Comparison of ENCODE assay signal across 31 mouse cellular contexts in genomic region chr16:46768376-46768775, GRCm38 (mm10).
DNase-seq lines count a peak whose midpoint lies in the region; ATAC-seq and TF ChIP-seq lines count a peak whose summit lies in the region.
"Had no signal": no experiment of that assay in that cellular context is flagged by ENCODE, and none has a peak within 500 bp of the region (broad histone marks: within the 10 kb centered on the region; RNA-seq: fewer than 3 reads in every experiment).

No protein-coding gene starts in this region.

- no peak for TF ChIP-seq CTCF in forebrain, postnatal 0 days (IDR thresholded peaks at IDR 0.05; ENCODE audit: low read depth)
- TF ChIP-seq CTCF in midbrain, postnatal 0 days (IDR thresholded peaks at IDR 0.05): no peak
- no peak for TF ChIP-seq CTCF in heart, adult 2 months (IDR thresholded peaks at IDR 0.05)

- TF ChIP-seq EP300 in heart, adult 2 months (IDR thresholded peaks at IDR 0.05; ENCODE audit: insufficient read depth, low read depth, low read length): no peak

- DNase-seq in forebrain, embryonic 11.5 days (ENCODE audit: low spot score): no peak
- no peak for DNase-seq in forebrain, postnatal 0 days
- peak; percentile 81 for DNase-seq in midbrain, embryonic 11.5 days (ENCODE audit: low spot score, missing footprints)
- no peak for DNase-seq in midbrain, postnatal 0 days (ENCODE audit: low spot score)
- DNase-seq in midbrain, embryonic 14.5 days: peak; percentile 30
- no peak for DNase-seq in heart, adult 2 months
- DNase-seq: adrenal gland, postnatal 10 days; cerebellum, adult 11 months; cerebellum, adult 9-10 months; cerebellum, postnatal 36 days; gastrocnemius, adult 2 months; gastrocnemius, postnatal 36 days; heart, postnatal 14 days; kidney, adult 8-10 months; kidney, postnatal 4 days; layer of hippocampus, postnatal 36 days; left cerebral cortex, postnatal 4 days; liver, postnatal 0 days; lung, postnatal 4 days; right cerebral cortex, adult 18-20 months; spleen, adult 18-20 months; thymus, adult 18-20 months; thymus, postnatal 25 days had no signal

- H3K36me3 ChIP-seq in forebrain, embryonic 11.5 days (ENCODE audit: control insufficient read depth, insufficient read depth, low read length): no peaks in the 10 kb centered on the region
- no peaks in the 10 kb centered on the region for H3K36me3 ChIP-seq in forebrain, postnatal 0 days (ENCODE audit: insufficient read depth)
- H3K36me3 ChIP-seq in hindbrain, embryonic 16.5 days (ENCODE audit: control insufficient read depth, insufficient read depth, low read length): no peaks in the 10 kb centered on the region
- H3K36me3 ChIP-seq in hindbrain, embryonic 13.5 days: no peaks in the 10 kb centered on the region
- no peaks in the 10 kb centered on the region for H3K36me3 ChIP-seq in midbrain, embryonic 11.5 days (ENCODE audit: control insufficient read depth, insufficient read depth, low read length)
- no peaks in the 10 kb centered on the region for H3K36me3 ChIP-seq in midbrain, postnatal 0 days (ENCODE audit: insufficient read depth, low read length)
- H3K36me3 ChIP-seq in midbrain, embryonic 14.5 days (ENCODE audit: control insufficient read depth, insufficient read depth, low read length): no peaks in the 10 kb centered on the region
- H3K36me3 ChIP-seq in heart, adult 2 months (ENCODE audit: control insufficient read depth, insufficient read depth, low read length): no peaks in the 10 kb centered on the region
- H3K36me3 ChIP-seq: G1E; liver, embryonic 12.5 days; neural tube, embryonic 15.5 days had no signal

- H3K4me3 ChIP-seq in forebrain, embryonic 11.5 days (ENCODE audit: low read depth, low read length): no peak overlapping the region
- no peak overlapping the region for H3K4me3 ChIP-seq in forebrain, postnatal 0 days (ENCODE audit: low read depth, low read length)
- no peak overlapping the region for H3K4me3 ChIP-seq in hindbrain, embryonic 16.5 days (ENCODE audit: low read length)
- no peak overlapping the region for H3K4me3 ChIP-seq in hindbrain, embryonic 13.5 days
- no peak overlapping the region for H3K4me3 ChIP-seq in midbrain, embryonic 11.5 days (ENCODE audit: low read depth, low read length)
- no peak overlapping the region for H3K4me3 ChIP-seq in midbrain, postnatal 0 days (ENCODE audit: low read depth, low read length)
- no peak overlapping the region for H3K4me3 ChIP-seq in midbrain, embryonic 14.5 days (replicated peaks; ENCODE audit: low read depth, low read length)
- H3K4me3 ChIP-seq in heart, adult 2 months: no peak overlapping the region
- H3K4me3 ChIP-seq: gastrocnemius, adult 2 months; liver, embryonic 12.5 days; megakaryocyte, embryonic 14.5 days; neural tube, embryonic 15.5 days had no signal

- H3K9ac ChIP-seq in forebrain, embryonic 11.5 days (ENCODE audit: low read length): no peak overlapping the region
- H3K9ac ChIP-seq in forebrain, postnatal 0 days: no peak overlapping the region
- no peak overlapping the region for H3K9ac ChIP-seq in hindbrain, embryonic 16.5 days (ENCODE audit: low read depth, low read length)
- H3K9ac ChIP-seq in hindbrain, embryonic 13.5 days: no peak overlapping the region
- H3K9ac ChIP-seq in midbrain, embryonic 11.5 days (ENCODE audit: low read length): no peak overlapping the region
- H3K9ac ChIP-seq in midbrain, postnatal 0 days (replicated peaks; ENCODE audit: low read length, poor library complexity, severe bottlenecking): no peak overlapping the region
- no peak overlapping the region for H3K9ac ChIP-seq in midbrain, embryonic 14.5 days (replicated peaks; ENCODE audit: low read length)
- no peak overlapping the region for H3K9ac ChIP-seq in heart, adult 2 months (ENCODE audit: low read depth, low read length)
- H3K9ac ChIP-seq: hindbrain, embryonic 14.5 days; liver, embryonic 12.5 days; liver, postnatal 0 days; neural tube, embryonic 15.5 days had no signal

- intact Hi-C loops in heart, adult 2 months (cut with DNase I): no loop called here

- no peak for TF ChIP-seq POLR2A in heart, adult 2 months (IDR thresholded peaks at IDR 0.05; ENCODE audit: insufficient read depth, low read depth, low read length)

- no peaks in the 10 kb centered on the region for H3K9me3 ChIP-seq in forebrain, embryonic 11.5 days (ENCODE audit: control insufficient read depth, low read length)
- no peaks in the 10 kb centered on the region for H3K9me3 ChIP-seq in forebrain, postnatal 0 days (ENCODE audit: low read length)
- H3K9me3 ChIP-seq in hindbrain, embryonic 16.5 days (ENCODE audit: control insufficient read depth, low read length): no peaks in the 10 kb centered on the region
- H3K9me3 ChIP-seq in hindbrain, embryonic 13.5 days: no peaks in the 10 kb centered on the region
- H3K9me3 ChIP-seq in midbrain, embryonic 11.5 days (ENCODE audit: control insufficient read depth, low read length): no peaks in the 10 kb centered on the region
- H3K9me3 ChIP-seq in midbrain, postnatal 0 days (ENCODE audit: low read length): no peaks in the 10 kb centered on the region
- H3K9me3 ChIP-seq in midbrain, embryonic 14.5 days (ENCODE audit: control insufficient read depth, low read length): no peaks in the 10 kb centered on the region
- H3K9me3 ChIP-seq: liver, embryonic 12.5 days; neural tube, embryonic 15.5 days had no signal

- no peaks in the 10 kb centered on the region for H3K27me3 ChIP-seq in forebrain, embryonic 11.5 days (ENCODE audit: control insufficient read depth, insufficient read depth, low read length)
- H3K27me3 ChIP-seq in forebrain, postnatal 0 days (ENCODE audit: insufficient read depth, low read length): no peaks in the 10 kb centered on the region
- no peaks in the 10 kb centered on the region for H3K27me3 ChIP-seq in hindbrain, embryonic 16.5 days (replicated peaks; ENCODE audit: control insufficient read depth, insufficient read depth, low read length)
- no peaks in the 10 kb centered on the region for H3K27me3 ChIP-seq in hindbrain, embryonic 13.5 days
- H3K27me3 ChIP-seq in midbrain, embryonic 11.5 days (ENCODE audit: control insufficient read depth, insufficient read depth, low read length): no peaks in the 10 kb centered on the region
- no peaks in the 10 kb centered on the region for H3K27me3 ChIP-seq in midbrain, postnatal 0 days (ENCODE audit: insufficient read depth, low read length)
- no peaks in the 10 kb centered on the region for H3K27me3 ChIP-seq in midbrain, embryonic 14.5 days (ENCODE audit: control insufficient read depth, insufficient read depth, low read length)
- no peaks in the 10 kb centered on the region for H3K27me3 ChIP-seq in heart, adult 2 months (ENCODE audit: control insufficient read depth, insufficient read depth, low read length)
- H3K27me3 ChIP-seq: liver, embryonic 12.5 days; megakaryocyte, embryonic 14.5 days; neural tube, embryonic 15.5 days had no signal

- no peak overlapping the region for H3K27ac ChIP-seq in forebrain, embryonic 11.5 days (ENCODE audit: low read depth, low read length)
- H3K27ac ChIP-seq in forebrain, postnatal 0 days (ENCODE audit: low read depth, low read length): no peak overlapping the region
- no peak overlapping the region for H3K27ac ChIP-seq in hindbrain, embryonic 16.5 days (ENCODE audit: low read depth, low read length)
- no peak overlapping the region for H3K27ac ChIP-seq in hindbrain, embryonic 13.5 days
- no peak overlapping the region for H3K27ac ChIP-seq in midbrain, embryonic 11.5 days (ENCODE audit: low read depth, low read length)
- no peak overlapping the region for H3K27ac ChIP-seq in midbrain, postnatal 0 days (ENCODE audit: low read depth, low read length)
- peak overlapping the region; percentile 14 for H3K27ac ChIP-seq in midbrain, embryonic 14.5 days (replicated peaks; ENCODE audit: low read depth, low read length)
- H3K27ac ChIP-seq in heart, adult 2 months: no peak overlapping the region
- H3K27ac ChIP-seq: gastrocnemius, adult 2 months; hindbrain, embryonic 14.5 days; liver, embryonic 12.5 days; neural tube, embryonic 15.5 days had no signal

- H3K4me2 ChIP-seq in forebrain, embryonic 11.5 days (ENCODE audit: low read depth, low read length, severe bottlenecking): no peak overlapping the region
- no peak overlapping the region for H3K4me2 ChIP-seq in forebrain, postnatal 0 days (ENCODE audit: low read depth)
- H3K4me2 ChIP-seq in hindbrain, embryonic 16.5 days (ENCODE audit: low read length): no peak overlapping the region
- no peak overlapping the region for H3K4me2 ChIP-seq in hindbrain, embryonic 13.5 days
- H3K4me2 ChIP-seq in midbrain, embryonic 11.5 days: no peak overlapping the region
- no peak overlapping the region for H3K4me2 ChIP-seq in midbrain, postnatal 0 days (ENCODE audit: low read depth, low read length, poor library complexity, severe bottlenecking)
- no peak overlapping the region for H3K4me2 ChIP-seq in midbrain, embryonic 14.5 days (ENCODE audit: low read length)
- H3K4me2 ChIP-seq: hindbrain, embryonic 14.5 days; liver, embryonic 12.5 days; neural tube, embryonic 15.5 days had no signal

- no peaks in the 10 kb centered on the region for H3K4me1 ChIP-seq in forebrain, embryonic 11.5 days (replicated peaks; ENCODE audit: control insufficient read depth, insufficient read depth, low read length)
- no peaks in the 10 kb centered on the region for H3K4me1 ChIP-seq in forebrain, postnatal 0 days (ENCODE audit: insufficient read depth)
- H3K4me1 ChIP-seq in hindbrain, embryonic 16.5 days (ENCODE audit: control insufficient read depth, insufficient read depth, low read depth, low read length): no peaks in the 10 kb centered on the region
- no peaks in the 10 kb centered on the region for H3K4me1 ChIP-seq in hindbrain, embryonic 13.5 days (replicated peaks)
- no peaks in the 10 kb centered on the region; the same call in 1 of the 2 replicates for H3K4me1 ChIP-seq in midbrain, embryonic 11.5 days (ENCODE audit: control insufficient read depth, insufficient read depth, low read length)
- H3K4me1 ChIP-seq in midbrain, postnatal 0 days (ENCODE audit: insufficient read depth, low read length): no peaks in the 10 kb centered on the region
- no peaks in the 10 kb centered on the region for H3K4me1 ChIP-seq in midbrain, embryonic 14.5 days (ENCODE audit: control insufficient read depth, insufficient read depth, low read length)
- no peaks in the 10 kb centered on the region for H3K4me1 ChIP-seq in heart, adult 2 months (ENCODE audit: control insufficient read depth, insufficient read depth, low read length)
- H3K4me1 ChIP-seq: liver, embryonic 12.5 days; megakaryocyte, embryonic 14.5 days; neural tube, embryonic 15.5 days had no signal

- ATAC-seq in forebrain, embryonic 11.5 days (replicated peaks; ENCODE audit: low FRiP score): peak; percentile 64
- no peak for ATAC-seq in forebrain, postnatal 0 days
- ATAC-seq in hindbrain, embryonic 16.5 days: peak; percentile 45; the same call in 1 of the 2 replicates
- ATAC-seq in hindbrain, embryonic 13.5 days (ENCODE audit: low FRiP score): no peak
- peak; percentile 53 for ATAC-seq in midbrain, embryonic 11.5 days (ENCODE audit: low FRiP score)
- ATAC-seq in midbrain, postnatal 0 days (ENCODE audit: low FRiP score): no peak
- ATAC-seq in midbrain, embryonic 14.5 days (ENCODE audit: low FRiP score, low TSS enrichment): peak; percentile 63; the same call in 1 of the 2 replicates
- ATAC-seq: liver, embryonic 12.5 days; liver, postnatal 0 days; lung, postnatal 0 days had no signal

- WGBS in forebrain, embryonic 11.5 days: 43% methylated on average over 1 of the region's 1 CpGs
- WGBS in forebrain, postnatal 0 days: 17% methylated on average over 1 of the region's 1 CpGs
- 50% methylated on average over 1 of the region's 1 CpGs for WGBS in hindbrain, embryonic 16.5 days
- 28% methylated on average over 1 of the region's 1 CpGs for WGBS in hindbrain, embryonic 13.5 days
- WGBS in midbrain, embryonic 11.5 days: 32% methylated on average over 1 of the region's 1 CpGs
- WGBS in midbrain, postnatal 0 days: 3% methylated on average over 1 of the region's 1 CpGs
- 2% methylated on average over 1 of the region's 1 CpGs for WGBS in midbrain, embryonic 14.5 days
- WGBS in heart, adult 2 months: 54% methylated on average over 1 of the region's 1 CpGs

- no peaks in the 10 kb centered on the region for H3K79me2 ChIP-seq in heart, adult 2 months (replicated peaks; ENCODE audit: control insufficient read depth, insufficient read depth, low read length)

Comparison
In these comparisons a context has a peak if more than half of its experiments do, and no peak if none do; other contexts are left out.
1. ATAC-seq: peak in forebrain, embryonic 11.5 days (single experiment), hindbrain, embryonic 16.5 days (single experiment), midbrain, embryonic 11.5 days (single experiment) and midbrain, embryonic 14.5 days (single experiment); none in forebrain, postnatal 0 days (single experiment), hindbrain, embryonic 13.5 days (single experiment) and midbrain, postnatal 0 days (single experiment).
2. DNase-seq: peak in midbrain, embryonic 11.5 days (single experiment) and midbrain, embryonic 14.5 days (single experiment); none in forebrain, embryonic 11.5 days (single experiment), forebrain, postnatal 0 days (single experiment), midbrain, postnatal 0 days (single experiment) and heart, adult 2 months (0 of 2).